Mouse (Mus musculus): ENCODE data around the gene Prpf8.

The Prpf8 gene

GRCm38 (mm10) chr11:75508904-75509303, 22.3 kb downstream of the Prpf8 start:
- DNase-seq, result no peak

DNA sequence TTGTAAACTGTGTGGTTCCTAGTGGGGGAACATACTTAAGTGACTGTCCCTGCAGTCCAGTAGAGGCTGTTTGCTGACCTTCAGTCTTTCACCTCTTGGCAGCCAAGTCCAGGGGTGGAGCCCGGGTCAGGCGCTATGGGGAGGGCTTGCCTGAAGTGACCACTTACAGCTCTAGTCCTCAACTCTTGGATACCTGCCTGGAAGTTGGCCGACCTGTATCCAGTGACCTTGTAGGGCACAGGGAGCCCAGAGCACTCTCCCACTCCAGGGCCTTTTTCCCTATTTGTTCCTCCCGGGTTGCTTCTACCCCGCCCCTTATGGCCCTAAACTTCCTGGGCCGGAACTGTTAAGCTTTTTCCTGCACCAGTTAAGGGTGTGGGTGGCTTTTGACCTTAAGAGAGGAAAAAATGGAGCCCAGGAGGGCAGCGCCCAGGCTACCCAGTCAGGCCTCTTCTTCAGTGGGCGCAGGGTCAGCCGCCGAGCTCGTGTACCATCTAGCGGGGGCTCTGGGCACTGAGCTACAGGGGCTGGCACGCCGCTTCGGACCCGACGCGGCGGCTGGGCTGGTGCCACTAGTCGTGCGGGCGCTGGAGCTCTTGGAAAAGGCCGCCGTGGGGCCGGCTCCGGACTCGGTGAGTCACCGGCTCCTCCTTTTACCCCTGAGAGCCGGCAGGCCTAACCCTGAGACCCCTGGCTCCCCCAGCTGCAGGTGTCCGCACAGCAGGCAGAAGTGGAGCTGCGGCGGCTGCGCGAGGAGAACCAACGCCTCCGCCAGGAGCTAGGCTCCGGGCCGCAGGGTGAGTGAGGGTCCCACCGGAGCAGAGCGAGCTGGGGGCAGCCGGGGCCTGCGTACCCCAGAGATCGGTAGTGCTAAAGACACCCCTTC, 23.4 kb downstream of the Prpf8 start, which contains the start of gene Rilp:
Gene Rilp (plus strand): TSS at position 354 of the 886 bp plus-strand sequence.
- DNase-seq, result no peak

GRCm38 (mm10) chr11:75510627-75510993, 24.0 kb downstream of the Prpf8 start:
- peak; percentile 87 to 96 for DNase-seq

DNA sequence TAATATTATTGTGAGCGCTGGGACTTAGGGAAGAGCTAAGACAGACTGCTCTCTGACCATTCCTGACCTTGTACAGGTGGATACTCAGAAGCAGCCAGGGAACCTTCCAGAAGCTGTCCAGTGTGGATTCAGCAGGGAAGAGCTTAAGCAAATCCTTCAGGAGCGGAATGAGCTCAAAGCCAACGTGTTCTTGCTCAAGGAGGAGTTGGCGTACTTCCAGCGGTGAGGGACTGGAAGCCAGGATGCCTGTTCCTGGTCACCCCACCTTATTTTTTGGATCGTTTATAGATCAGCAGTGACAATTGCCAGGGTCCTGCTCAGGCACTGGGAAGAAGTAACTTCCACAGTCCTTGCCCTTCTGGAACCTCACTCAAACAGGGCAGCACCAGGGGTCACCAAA, 24.6 kb downstream of the Prpf8 start:
- DNase-seq, result no peak

DNA sequence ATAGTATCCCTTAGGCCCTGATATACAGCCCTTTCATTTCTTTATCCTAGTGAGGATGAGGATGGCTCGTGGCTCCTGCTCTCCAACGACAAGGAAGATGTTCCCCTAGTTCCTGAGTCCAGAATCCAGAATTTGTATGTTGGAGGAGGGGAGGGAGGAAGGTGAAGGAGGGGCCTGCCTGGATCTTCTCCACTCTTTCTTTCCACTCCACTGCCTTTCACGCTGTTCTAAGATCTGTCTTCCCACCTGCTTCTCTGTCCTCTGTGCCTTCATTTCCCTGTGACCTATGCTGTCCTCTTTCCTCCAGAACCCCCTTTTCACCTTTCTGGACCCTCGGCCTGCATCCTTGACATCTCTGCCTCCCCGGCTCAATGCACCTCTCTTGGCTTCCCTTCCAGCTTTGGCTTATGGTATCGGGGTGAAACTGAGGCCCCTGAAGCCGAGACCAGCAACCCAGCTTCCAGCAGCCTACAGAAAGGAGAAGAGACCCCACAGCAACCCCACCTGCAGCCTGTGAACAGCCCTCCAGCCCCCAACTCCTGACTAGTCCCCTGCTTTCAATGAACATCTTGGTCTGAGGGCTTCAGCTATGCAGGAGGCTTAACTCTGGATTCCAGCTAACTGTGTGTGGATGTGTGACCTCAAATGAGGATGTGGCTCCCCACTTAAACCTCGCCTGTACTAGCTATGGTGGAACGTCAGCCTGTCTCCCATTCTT, 25.8 kb downstream of the Prpf8 start:
- DNase-seq, result no peak

- no peak for DNase-seq
Measured at GRCm38 (mm10) chr11:75513336-75513735, 26.7 kb downstream of the Prpf8 start, which contains the start of gene Scarf1. Gene Scarf1, plus strand, starts transcription at chr11:75513540.

- DNase-seq, result no peak
Measured at GRCm38 (mm10) chr11:75515186-75515585, 28.6 kb downstream of the Prpf8 start.

- DNase-seq, result no peak
Measured at GRCm38 (mm10) chr11:75519834-75520633, 33.4 kb downstream of the Prpf8 start.

GRCm38 (mm10) chr11:75521609-75522008, 35.0 kb downstream of the Prpf8 start:
- no peak for DNase-seq

- no peak for DNase-seq
Measured at GRCm38 (mm10) chr11:75522793-75523192, 36.2 kb downstream of the Prpf8 start.

DNA sequence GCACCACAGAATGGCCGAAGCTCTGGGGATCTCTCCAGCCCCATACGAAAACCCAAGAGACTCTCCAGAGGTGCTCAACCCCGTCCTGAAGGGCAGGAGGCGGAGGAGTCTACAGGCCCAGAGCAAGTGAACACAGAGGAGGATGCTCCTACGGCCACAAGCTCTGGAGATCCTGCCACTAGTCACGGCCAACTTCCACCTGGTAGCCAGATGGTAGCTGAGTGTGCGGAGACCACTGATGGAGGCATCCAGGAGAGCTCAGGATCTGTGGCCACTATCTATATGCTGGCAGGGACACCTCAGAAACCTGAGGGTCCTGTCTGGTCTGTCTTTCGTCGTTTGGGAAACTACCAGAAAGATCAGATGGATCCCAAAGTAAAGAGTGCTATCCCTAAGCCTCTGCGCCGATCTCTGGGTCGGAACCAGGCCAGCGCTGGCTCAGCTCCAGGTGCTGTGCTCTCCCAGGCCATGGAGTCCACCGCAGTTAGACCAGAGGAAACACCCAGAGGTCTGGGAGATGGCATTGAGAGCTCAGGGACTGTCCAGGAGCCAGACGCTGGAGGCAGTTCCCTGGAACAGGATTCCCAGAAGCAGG, 39.0 kb downstream of the Prpf8 start:
- no peak for DNase-seq

GRCm38 (mm10) chr11:75526943-75527342, 40.3 kb downstream of the Prpf8 start:
- no peak for DNase-seq

- DNase-seq, result no peak
Measured at GRCm38 (mm10) chr11:75529771-75530170, 43.2 kb downstream of the Prpf8 start.

DNA sequence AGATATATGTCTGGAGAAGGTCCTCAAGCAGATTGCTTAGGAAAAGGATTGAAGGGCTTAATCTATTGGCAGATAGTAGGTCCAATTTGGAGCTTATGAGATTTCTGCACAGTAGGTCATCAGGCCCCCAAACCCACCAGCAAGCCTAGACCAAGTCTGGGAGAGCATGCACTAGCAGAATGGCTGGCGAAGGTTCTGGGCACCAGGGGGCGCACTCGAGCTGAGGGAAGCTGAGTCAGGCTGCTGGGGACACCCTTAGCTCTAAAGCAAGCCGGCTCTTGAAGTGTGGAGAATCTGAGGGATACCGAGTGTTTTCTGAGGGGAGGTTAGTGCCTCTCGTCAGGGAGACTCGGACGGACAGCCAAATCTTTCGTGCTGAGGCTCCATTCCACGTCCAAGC, 43.7 kb downstream of the Prpf8 start:
- peak; percentile 88 to 99 for DNase-seq

DNA sequence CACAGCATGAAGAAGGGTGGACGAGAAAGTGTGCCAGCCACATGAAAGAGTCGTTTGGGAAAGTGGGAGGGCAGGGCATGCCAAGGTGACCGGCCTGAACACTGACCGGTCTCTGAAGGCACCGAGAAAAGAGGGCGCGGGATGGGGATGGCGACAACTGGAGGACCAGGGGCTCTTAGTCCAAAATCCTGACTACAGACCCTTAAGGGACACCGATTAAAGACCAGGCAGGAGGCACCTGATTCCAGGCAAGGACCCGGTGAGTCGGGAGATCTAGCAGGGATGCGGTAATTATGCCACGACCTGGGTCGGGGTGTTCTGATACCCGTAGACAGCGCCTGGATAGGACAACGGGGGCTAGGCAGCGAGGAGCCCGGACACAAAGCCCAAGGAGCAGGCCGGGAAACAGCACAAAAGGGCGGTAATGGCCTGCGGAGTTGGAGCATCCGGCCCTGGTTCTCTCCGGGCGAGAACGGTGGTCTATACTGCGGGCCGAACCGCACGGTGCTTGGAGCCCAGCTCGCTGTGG, 44.3 kb downstream of the Prpf8 start:
- DNase-seq, result no peak

GRCm38 (mm10) chr11:75531469-75532242, 45.0 kb downstream of the Prpf8 start, which contains the start of gene Slc43a2:
Gene Slc43a2, plus strand, starts transcription at chr11:75531694.
- peak; percentile 84 to 88 for DNase-seq

- peak; percentile 46 to 51 for DNase-seq
Measured at GRCm38 (mm10) chr11:75532340-75533277, 46.0 kb downstream of the Prpf8 start.

- DNase-seq, result no peak
Measured at GRCm38 (mm10) chr11:75533314-75534015, 46.8 kb downstream of the Prpf8 start.

GRCm38 (mm10) chr11:75534286-75535033, 47.8 kb downstream of the Prpf8 start:
- no peak for DNase-seq
